Comparison of ENCODE assay signal across 8 mouse cellular contexts in genomic region chr11:106788775-106789459, GRCm38 (mm10). TPM values are rescaled to one million over a fixed set of nuclear protein-coding genes. Genes with fewer than 3 reads are reported as not detected.
DNase-seq lines count a peak whose midpoint lies in the region; ATAC-seq and TF ChIP-seq lines count a peak whose summit lies in the region.

Gene Ddx5 (minus strand): TSS chr11:106789185.
Gene Cep95 (plus strand): TSS chr11:106789252.

- peak within 1 kb of the TSS; percentile 99 for H3K9ac ChIP-seq in heart, embryonic 13.5 days
- peak within 1 kb of the TSS; percentile 96 for H3K9ac ChIP-seq in kidney, postnatal 0 days (ENCODE audit: low read depth, low read length)
- peak within 1 kb of the TSS; percentile 98 for H3K9ac ChIP-seq in liver, adult 2 months (ENCODE audit: low read depth, low read length)

- H3K36me3 ChIP-seq in heart, embryonic 13.5 days = peaks cover 56% of the 10 kb centered on the region
- H3K36me3 ChIP-seq in kidney, postnatal 0 days (ENCODE audit: insufficient read depth, low read length) = peaks cover 29% of the 10 kb centered on the region
- H3K36me3 ChIP-seq in liver, adult 2 months (ENCODE audit: control insufficient read depth, insufficient read depth, low read length) = peaks cover 34% of the 10 kb centered on the region
- peaks cover 37% of the 10 kb centered on the region for H3K36me3 ChIP-seq in splenic B cell, adult 2 months (ENCODE audit: control insufficient read depth, insufficient read depth, low read length, poor library complexity, severe bottlenecking)

- peak; percentile 55 for TF ChIP-seq CTCF in kidney, postnatal 0 days (IDR thresholded peaks at IDR 0.05; ENCODE audit: low read depth)
- peak; percentile 16; the same call in 1 of the 2 replicates for TF ChIP-seq CTCF in liver, adult 2 months (IDR thresholded peaks at IDR 0.05; ENCODE audit: low read depth, low read length)

- WGBS in heart, embryonic 13.5 days = under 1% methylated on average over 58 of the region's 58 CpGs
- under 1% methylated on average over 58 of the region's 58 CpGs for WGBS in kidney, postnatal 0 days
- WGBS in liver, adult 2 months = under 1% methylated on average over 58 of the region's 58 CpGs

- peak; percentile 97 to 99 for DNase-seq in CD8-positive naive resting alpha-beta T cell, adult 2 months (ENCODE audit: low read depth in 2 of 2, low spot score in 2 of 2)
- DNase-seq in c-Kit-negative CD71-positive TER-119-positive erythroid progenitor cells, embryonic 14.5 days (ENCODE audit: low read depth, low spot score) = peak; percentile 98
- DNase-seq in fat pad, adult 2 months (ENCODE audit: extremely low read depth, low read depth, low spot score) = peak; percentile 83
- peak; percentile 99 for DNase-seq in kidney, postnatal 0 days (ENCODE audit: low spot score)
- peak; percentile 96 for DNase-seq in liver, adult 2 months (ENCODE audit: extremely low read depth, low read depth, low spot score)
- DNase-seq in splenic B cell, adult 2 months (ENCODE audit: low read depth, low spot score) = peak; percentile 99

- H3K9me3 ChIP-seq in heart, embryonic 13.5 days = no peaks in the 10 kb centered on the region
- no peaks in the 10 kb centered on the region for H3K9me3 ChIP-seq in kidney, postnatal 0 days (replicated peaks; ENCODE audit: low read length)

- H3K79me2 ChIP-seq in liver, adult 2 months (ENCODE audit: control insufficient read depth, insufficient read depth, low read length) = peaks cover 6% of the 10 kb centered on the region; the same call in 1 of the 2 replicates

- H3K27ac ChIP-seq in heart, embryonic 13.5 days (replicated peaks) = peak within 1 kb of the TSS; percentile 100
- peak within 1 kb of the TSS; percentile 99 for H3K27ac ChIP-seq in kidney, postnatal 0 days
- peak within 1 kb of the TSS; percentile 98 for H3K27ac ChIP-seq in liver, adult 2 months (replicated peaks; ENCODE audit: insufficient read depth, low read depth, low read length)

- H3K4me3 ChIP-seq in heart, embryonic 13.5 days = peak within 1 kb of the TSS; percentile 96
- H3K4me3 ChIP-seq in kidney, postnatal 0 days (replicated peaks; ENCODE audit: low read depth, low read length) = peak within 1 kb of the TSS; percentile 95
- peak within 1 kb of the TSS; percentile 96 for H3K4me3 ChIP-seq in liver, adult 2 months (ENCODE audit: insufficient read depth, low read depth, low read length)

- no peaks in the 10 kb centered on the region for H3K27me3 ChIP-seq in heart, embryonic 13.5 days (replicated peaks)
- H3K27me3 ChIP-seq in kidney, postnatal 0 days (ENCODE audit: insufficient read depth, low read length) = no peaks in the 10 kb centered on the region
- no peaks in the 10 kb centered on the region for H3K27me3 ChIP-seq in liver, adult 2 months (ENCODE audit: control insufficient read depth, insufficient read depth, low read length)
- H3K27me3 ChIP-seq in splenic B cell, adult 2 months (ENCODE audit: control insufficient read depth, insufficient read depth, low read length, poor library complexity, severe bottlenecking) = no peaks in the 10 kb centered on the region

- ATAC-seq in heart, embryonic 13.5 days (ENCODE audit: extremely low read depth, insufficient number of reproducible peaks, low FRiP score, low TSS enrichment) = peak; percentile 87
- ATAC-seq in kidney, postnatal 0 days (replicated peaks; ENCODE audit: low FRiP score, low read depth) = peak; percentile 86
- peak; percentile 69 for ATAC-seq in monocyte, adult 5-6 weeks (replicated peaks; ENCODE audit: insufficient number of reproducible peaks, low FRiP score, low TSS enrichment, poor library complexity, severe bottlenecking)

- H3K4me2 ChIP-seq in heart, embryonic 13.5 days = peak within 1 kb of the TSS; percentile 93
- H3K4me2 ChIP-seq in kidney, postnatal 0 days (ENCODE audit: low read length) = peak within 1 kb of the TSS; percentile 85

- peak; percentile 60; the same call in 1 of the 2 replicates for TF ChIP-seq POLR2A in liver, adult 2 months (IDR thresholded peaks at IDR 0.05; ENCODE audit: extremely low read depth, insufficient read depth, low read length)

- H3K4me1 ChIP-seq in heart, embryonic 13.5 days = peaks cover 39% of the 10 kb centered on the region
- no peaks in the 10 kb centered on the region for H3K4me1 ChIP-seq in kidney, postnatal 0 days (replicated peaks; ENCODE audit: insufficient read depth, low read length)
- peaks cover 1% of the 10 kb centered on the region; the same call in 1 of the 2 replicates for H3K4me1 ChIP-seq in liver, adult 2 months (ENCODE audit: control insufficient read depth, insufficient read depth, low read length)

RNA-seq across cellular contexts. Expression of gene Ddx5, which starts in this region (rescaled TPM):
- polyA plus RNA-seq in heart, embryonic 13.5 days (2015; fragmentation: Nextera tagmentation; extraction: Ambion mirVana) = 192 and 199 TPM in 2 replicates
- 297 and 309 TPM in 2 replicates for polyA plus RNA-seq in kidney, postnatal 0 days (2015; fragmentation: Nextera tagmentation; extraction: Ambion mirVana)
- total RNA-seq in liver, adult 2 months (2014; rRNA removed) = 218 and 224 TPM in 2 replicates
- polyA plus RNA-seq in liver, adult 2 months (2012; rRNA removed) = 273 and 389 TPM in 2 replicates
- total RNA-seq in monocyte, adult 5-6 weeks (2017) = 2,968 to 3,655 TPM (median 3,142 TPM) in 3 replicates

RNA-seq across cellular contexts. Expression of gene Cep95, which starts in this region (rescaled TPM):
- polyA plus RNA-seq in heart, embryonic 13.5 days (2015; fragmentation: Nextera tagmentation; extraction: Ambion mirVana) = 11.5 and 13.7 TPM in 2 replicates
- 12.7 and 13.8 TPM in 2 replicates for polyA plus RNA-seq in kidney, postnatal 0 days (2015; fragmentation: Nextera tagmentation; extraction: Ambion mirVana)
- 5.8 and 8.4 TPM in 2 replicates for total RNA-seq in liver, adult 2 months (2014; rRNA removed)
- 0.96 and 1.2 TPM in 2 replicates for polyA plus RNA-seq in liver, adult 2 months (2012; rRNA removed)
- total RNA-seq in monocyte, adult 5-6 weeks (2017) = 19.5 to 54.4 TPM (median 22.2 TPM) in 3 replicates

Comparison
In these comparisons a context has a peak if more than half of its experiments do, and no peak if none do; other contexts are left out.
1. Peak in every context shown above with its lines: DNase-seq, ATAC-seq, H3K4me3 ChIP-seq and H3K27ac ChIP-seq.
2. RNA of gene Ddx5 (total RNA-seq): 2,968 to 3,655 TPM in monocyte, adult 5-6 weeks; 218 to 224 TPM in liver, adult 2 months; every median in the first group is over 10 times any median in the second.